Mouse (Mus musculus): ENCODE data around the gene Ak8. TPM values are rescaled to one million over a fixed set of nuclear protein-coding genes. Genes with fewer than 3 reads are reported as not detected.

The Ak8 gene
- total and polyA plus RNA-seq, 3 experiments: 0.59 TPM; not detected in 2

GRCm38 (mm10) chr2:28799575-28799974, 99.6 kb downstream of the Ak8 start:
- H3K9ac ChIP-seq (ENCODE audit: low read depth, low read length): no peak overlapping the region
- no peaks in the 10 kb centered on the region for H3K79me2 ChIP-seq (replicated peaks; ENCODE audit: control insufficient read depth, insufficient read depth, low read length)
- no peaks in the 10 kb centered on the region; the same call in 1 of the 2 replicates for H3K27me3 ChIP-seq (ENCODE audit: control insufficient read depth, insufficient read depth, low read length)
- WGBS: 72% methylated on average over 2 of the region's 2 CpGs
- no peak overlapping the region for H3K27ac ChIP-seq
- DNase-seq: no peak
- intact Hi-C loops (cut with DNase I): no loop called here
- H3K4me1 ChIP-seq (ENCODE audit: control insufficient read depth, insufficient read depth, low read length): no peaks in the 10 kb centered on the region
- no peak overlapping the region for H3K4me3 ChIP-seq
- H3K36me3 ChIP-seq (ENCODE audit: control insufficient read depth, insufficient read depth, low read length): no peaks in the 10 kb centered on the region
- TF ChIP-seq CTCF (IDR thresholded peaks at IDR 0.05) (no peak), EP300 (IDR thresholded peaks at IDR 0.05; ENCODE audit: insufficient read depth, low read depth, low read length) (no peak), POLR2A (IDR thresholded peaks at IDR 0.05; ENCODE audit: insufficient read depth, low read depth, low read length) (no peak)

GRCm38 (mm10) chr2:28803406-28803805, 103.4 kb downstream of the Ak8 start:
- Histone ChIP-seq H3K4me1 (ENCODE audit: control insufficient read depth, insufficient read depth, low read length) (no peaks in the 10 kb centered on the region), H3K27me3 (ENCODE audit: control insufficient read depth, insufficient read depth, low read length) (peaks cover 2% of the 10 kb centered on the region; the same call in 1 of the 2 replicates), H3K27ac (no peak overlapping the region), H3K36me3 (ENCODE audit: control insufficient read depth, insufficient read depth, low read length) (no peaks in the 10 kb centered on the region), H3K4me3 (no peak overlapping the region), H3K79me2 (replicated peaks; ENCODE audit: control insufficient read depth, insufficient read depth, low read length) (no peaks in the 10 kb centered on the region), H3K9ac (ENCODE audit: low read depth, low read length) (no peak overlapping the region)
- 51% methylated on average over 7 of the region's 7 CpGs for WGBS
- TF ChIP-seq POLR2A (IDR thresholded peaks at IDR 0.05; ENCODE audit: insufficient read depth, low read depth, low read length) (no peak), CTCF (IDR thresholded peaks at IDR 0.05) (no peak), EP300 (IDR thresholded peaks at IDR 0.05; ENCODE audit: insufficient read depth, low read depth, low read length) (no peak)
- intact Hi-C loops (cut with DNase I): no loop called here
- no peak for DNase-seq

GRCm38 (mm10) chr2:28808841-28809240, 108.9 kb downstream of the Ak8 start:
- H3K27me3 ChIP-seq (ENCODE audit: control insufficient read depth, insufficient read depth, low read length): 0 out of 2 replicates have a peak, but pooled peaks cover 2% of the 10 kb centered on the region
- intact Hi-C loops (cut with DNase I): no loop called here
- WGBS: 73% methylated on average over 6 of the region's 6 CpGs
- no peaks in the 10 kb centered on the region for H3K36me3 ChIP-seq (ENCODE audit: control insufficient read depth, insufficient read depth, low read length)
- H3K4me1 ChIP-seq (ENCODE audit: control insufficient read depth, insufficient read depth, low read length): no peaks in the 10 kb centered on the region
- no peak overlapping the region for H3K27ac ChIP-seq
- DNase-seq: no peak
- H3K4me3 ChIP-seq: no peak overlapping the region
- H3K79me2 ChIP-seq (replicated peaks; ENCODE audit: control insufficient read depth, insufficient read depth, low read length): no peaks in the 10 kb centered on the region
- H3K9ac ChIP-seq (ENCODE audit: low read depth, low read length): no peak overlapping the region
- TF ChIP-seq EP300 (IDR thresholded peaks at IDR 0.05; ENCODE audit: insufficient read depth, low read depth, low read length) (no peak), CTCF (IDR thresholded peaks at IDR 0.05) (no peak), POLR2A (IDR thresholded peaks at IDR 0.05; ENCODE audit: insufficient read depth, low read depth, low read length) (no peak)

GRCm38 (mm10) chr2:28810260-28811013, 110.5 kb downstream of the Ak8 start:
- Histone ChIP-seq H3K79me2 (replicated peaks; ENCODE audit: control insufficient read depth, insufficient read depth, low read length) (no peaks in the 10 kb centered on the region), H3K27me3 (ENCODE audit: control insufficient read depth, insufficient read depth, low read length) (no peaks in the 10 kb centered on the region), H3K9ac (ENCODE audit: low read depth, low read length) (no peak overlapping the region), H3K4me3 (no peak overlapping the region), H3K27ac (no peak overlapping the region), H3K4me1 (ENCODE audit: control insufficient read depth, insufficient read depth, low read length) (no peaks in the 10 kb centered on the region), H3K36me3 (ENCODE audit: control insufficient read depth, insufficient read depth, low read length) (no peaks in the 10 kb centered on the region)
- intact Hi-C loops (cut with DNase I): no loop called here
- DNase-seq: no peak
- 65% methylated on average over 5 of the region's 5 CpGs for WGBS
- TF ChIP-seq POLR2A (IDR thresholded peaks at IDR 0.05; ENCODE audit: insufficient read depth, low read depth, low read length) (no peak), EP300 (IDR thresholded peaks at IDR 0.05; ENCODE audit: insufficient read depth, low read depth, low read length) (no peak), CTCF (IDR thresholded peaks at IDR 0.05) (no peak)

GRCm38 (mm10) chr2:28818866-28819265, 118.9 kb downstream of the Ak8 start:
- TF ChIP-seq POLR2A (IDR thresholded peaks at IDR 0.05; ENCODE audit: insufficient read depth, low read depth, low read length): no peak
- no peak overlapping the region for H3K9ac ChIP-seq (ENCODE audit: low read depth, low read length)
- no peak overlapping the region for H3K27ac ChIP-seq
- no peak for DNase-seq
- WGBS: 57% methylated on average over 4 of the region's 4 CpGs
- H3K27me3 ChIP-seq (ENCODE audit: control insufficient read depth, insufficient read depth, low read length): no peaks in the 10 kb centered on the region
- no peaks in the 10 kb centered on the region for H3K79me2 ChIP-seq (replicated peaks; ENCODE audit: control insufficient read depth, insufficient read depth, low read length)
- intact Hi-C loops (cut with DNase I): no loop called here
- no peak overlapping the region for H3K4me3 ChIP-seq
- no peaks in the 10 kb centered on the region for H3K36me3 ChIP-seq (ENCODE audit: control insufficient read depth, insufficient read depth, low read length)
- H3K4me1 ChIP-seq (ENCODE audit: control insufficient read depth, insufficient read depth, low read length): no peaks in the 10 kb centered on the region

GRCm38 (mm10) chr2:28829265-28829664, 129.3 kb downstream of the Ak8 start:
- TF ChIP-seq CTCF (IDR thresholded peaks at IDR 0.05): peak; percentile 55
- no peak for TF ChIP-seq POLR2A (IDR thresholded peaks at IDR 0.05; ENCODE audit: insufficient read depth, low read depth, low read length)
- no peak for TF ChIP-seq EP300 (IDR thresholded peaks at IDR 0.05; ENCODE audit: insufficient read depth, low read depth, low read length)
- 35% methylated on average over 4 of the region's 4 CpGs for WGBS
- Histone ChIP-seq H3K4me3 (no peak overlapping the region), H3K4me1 (ENCODE audit: control insufficient read depth, insufficient read depth, low read length) (no peaks in the 10 kb centered on the region), H3K27me3 (ENCODE audit: control insufficient read depth, insufficient read depth, low read length) (no peaks in the 10 kb centered on the region), H3K9ac (ENCODE audit: low read depth, low read length) (no peak overlapping the region), H3K79me2 (replicated peaks; ENCODE audit: control insufficient read depth, insufficient read depth, low read length) (0 out of 2 replicates have a peak, but pooled peaks cover 2% of the 10 kb centered on the region), H3K27ac (no peak overlapping the region), H3K36me3 (ENCODE audit: control insufficient read depth, insufficient read depth, low read length) (peaks cover 2% of the 10 kb centered on the region; the same call in 1 of the 2 replicates)
- peak in 1 of 2 experiments; percentile 5 for DNase-seq
- intact Hi-C loops (cut with DNase I): no loop called here
